Mouse (Mus musculus) heart, adult 2 months (tissue): Measurements from ENCODE around the gene Tuba8.

Experiments
- CTCF ChIP-seq: fragments of 200-600 bp; IDR thresholded peaks from 2 replicates; pipeline ENCODE4 v1.8.1; 2022; ENCODE audit warnings: antibody characterized with exemption, mild to moderate bottlenecking, moderate library complexity
- EP300 ChIP-seq: fragments of 200-500 bp; IDR thresholded peaks from 2 replicates; pipeline ENCODE4 v1.6.1; 2011; ENCODE audit warnings: low read depth, low read length, control low read depth; ENCODE audit not compliant: insufficient read depth

GRCm38 (mm10) chr6:121214667-121215330, 4.3 kb downstream of the Tuba8 start:
- TF ChIP-seq CTCF: no peak
- TF ChIP-seq EP300: no peak
